Mouse (Mus musculus) kidney, postnatal 25 days (tissue): ENCODE measurements around the gene Ptprg.

Experiments used
- DNase-seq, 2 experiments: peaks; one replicate each; pipeline ENCODE4 v3.0.0; 2021; ENCODE audit warnings: mixed read lengths in 2 of 2

The Ptprg gene

DNA sequence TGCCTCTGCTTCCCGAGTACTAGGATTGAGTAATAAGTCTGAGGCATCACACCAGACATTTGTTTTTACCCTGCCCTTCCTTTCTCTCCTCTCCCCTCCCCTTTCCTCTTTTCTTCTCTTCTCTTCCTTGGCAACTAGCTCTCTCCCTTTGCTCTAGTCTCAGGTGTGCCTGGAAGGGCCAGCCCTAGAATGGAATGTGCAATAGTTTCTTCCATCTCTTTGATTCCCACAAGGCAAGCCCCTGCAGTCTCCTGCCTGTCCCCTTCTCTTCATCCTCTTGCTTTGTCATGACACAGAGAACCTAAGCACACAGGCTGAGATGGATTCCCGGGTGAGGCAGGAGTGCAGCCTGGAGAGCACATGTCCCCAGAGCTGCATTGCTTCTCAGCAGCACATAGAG is 512.4 kb downstream of the Ptprg start:
- no peak for DNase-seq

GRCm38 (mm10) chr14:12069707-12070106 is 516.4 kb downstream of the Ptprg start:
- no peak for DNase-seq

GRCm38 (mm10) chr14:12070361-12070760 is 517.0 kb downstream of the Ptprg start:
- no peak for DNase-seq

GRCm38 (mm10) chr14:12070856-12071465 is 517.6 kb downstream of the Ptprg start:
- DNase-seq = no peak

GRCm38 (mm10) chr14:12072026-12072861 is 518.9 kb downstream of the Ptprg start:
- peak in 1 of 2 experiments; percentile 41 for DNase-seq

GRCm38 (mm10) chr14:12073408-12074107 is 520.2 kb downstream of the Ptprg start:
- DNase-seq = no peak

DNA sequence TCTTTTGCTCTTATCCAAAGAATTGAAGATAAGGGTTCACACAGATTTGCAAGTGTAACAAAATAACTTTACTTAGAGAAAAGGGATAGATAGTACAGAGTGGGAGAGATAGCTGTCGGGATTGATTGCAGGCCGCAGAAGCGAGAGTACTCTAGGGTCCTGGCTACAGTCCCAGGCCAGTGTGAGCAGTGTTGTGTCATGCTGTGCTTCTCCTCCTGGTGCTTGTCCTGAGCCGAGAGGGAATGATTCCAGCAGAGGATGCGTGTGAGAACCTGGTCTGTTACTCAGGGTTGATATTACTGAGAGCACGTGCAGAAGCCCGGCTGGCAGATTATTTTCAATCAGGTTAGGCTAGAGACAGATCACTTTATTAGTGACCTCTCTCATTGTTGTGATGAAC is 523.9 kb downstream of the Ptprg start:
- DNase-seq = no peak

GRCm38 (mm10) chr14:12079250-12079649 is 525.9 kb downstream of the Ptprg start:
- no peak for DNase-seq

GRCm38 (mm10) chr14:12079833-12080401 is 526.6 kb downstream of the Ptprg start:
- no peak for DNase-seq

- DNase-seq = peak in 1 of 2 experiments; percentile 47
Measured at GRCm38 (mm10) chr14:12082131-12082921, 529.0 kb downstream of the Ptprg start.

- DNase-seq = no peak
Measured at GRCm38 (mm10) chr14:12084076-12084475, 530.7 kb downstream of the Ptprg start.

- DNase-seq = no peak
Measured at GRCm38 (mm10) chr14:12085078-12085477, 531.7 kb downstream of the Ptprg start.

- no peak for DNase-seq
Measured at GRCm38 (mm10) chr14:12086167-12086566, 532.8 kb downstream of the Ptprg start.

GRCm38 (mm10) chr14:12089954-12090353 is 536.6 kb downstream of the Ptprg start:
- DNase-seq = no peak

DNA sequence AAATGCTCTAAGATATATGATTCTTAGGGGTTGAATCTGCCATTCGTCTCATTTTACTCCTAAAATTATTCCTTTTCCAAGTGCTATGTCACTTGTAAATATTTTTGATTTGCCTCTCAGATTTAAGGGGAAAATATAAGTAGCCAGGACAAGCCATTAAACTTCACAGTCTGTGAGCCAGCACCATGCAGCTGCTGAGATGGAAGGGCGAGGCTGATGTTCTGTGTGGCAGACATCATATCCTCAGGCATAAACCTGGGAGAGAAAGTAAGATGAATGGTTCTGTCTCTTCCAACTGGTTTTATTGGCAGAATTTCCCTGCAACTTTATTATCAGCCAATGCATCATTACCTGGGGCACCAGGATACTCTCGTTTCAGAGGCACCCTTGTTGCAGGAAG is 538.4 kb downstream of the Ptprg start:
- no peak for DNase-seq

DNA sequence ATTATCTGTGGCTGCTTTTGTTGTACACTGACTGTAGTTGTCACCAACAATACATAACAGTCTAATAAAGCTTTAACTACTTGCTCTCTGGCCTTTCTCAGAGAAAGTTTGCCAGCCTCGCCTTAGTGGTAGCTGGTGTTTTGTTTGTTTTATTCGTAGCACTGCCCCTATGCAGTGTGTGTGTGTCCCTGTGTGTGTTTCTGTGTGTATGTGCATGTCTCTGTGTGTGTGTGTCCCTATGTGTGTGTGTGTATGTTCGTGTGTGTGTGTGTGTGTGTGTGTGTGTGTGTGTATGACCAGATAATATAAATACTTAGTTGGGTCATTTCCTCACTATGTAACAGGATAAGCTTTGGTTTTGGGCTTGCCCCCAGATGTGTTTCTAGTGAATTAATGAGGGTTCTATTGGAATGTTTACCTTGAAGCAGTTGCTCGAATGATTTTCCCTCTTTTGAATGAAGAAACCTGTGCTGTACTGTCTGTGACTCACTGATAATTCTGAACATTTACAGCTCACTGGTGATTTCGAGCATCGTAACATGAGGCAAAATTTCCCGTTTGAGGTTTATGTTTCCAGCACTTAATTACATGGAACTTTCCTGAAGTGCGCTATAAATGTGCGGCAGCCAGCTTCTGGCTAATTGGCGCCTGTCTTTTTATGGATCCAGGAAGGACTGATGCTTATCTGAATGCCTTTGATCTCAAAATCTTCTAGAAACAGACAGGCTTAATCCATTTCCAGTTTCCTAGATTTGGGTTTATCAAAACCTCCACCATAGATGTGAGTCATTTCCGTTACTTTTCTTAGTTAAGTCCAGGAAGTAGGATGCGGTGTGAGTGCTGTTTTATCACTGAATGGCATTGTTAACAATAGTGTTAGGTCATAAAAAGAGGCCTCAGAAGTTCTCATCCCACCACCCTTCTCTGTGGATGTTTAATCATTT is 546.3 kb downstream of the Ptprg start:
- no peak for DNase-seq

DNA sequence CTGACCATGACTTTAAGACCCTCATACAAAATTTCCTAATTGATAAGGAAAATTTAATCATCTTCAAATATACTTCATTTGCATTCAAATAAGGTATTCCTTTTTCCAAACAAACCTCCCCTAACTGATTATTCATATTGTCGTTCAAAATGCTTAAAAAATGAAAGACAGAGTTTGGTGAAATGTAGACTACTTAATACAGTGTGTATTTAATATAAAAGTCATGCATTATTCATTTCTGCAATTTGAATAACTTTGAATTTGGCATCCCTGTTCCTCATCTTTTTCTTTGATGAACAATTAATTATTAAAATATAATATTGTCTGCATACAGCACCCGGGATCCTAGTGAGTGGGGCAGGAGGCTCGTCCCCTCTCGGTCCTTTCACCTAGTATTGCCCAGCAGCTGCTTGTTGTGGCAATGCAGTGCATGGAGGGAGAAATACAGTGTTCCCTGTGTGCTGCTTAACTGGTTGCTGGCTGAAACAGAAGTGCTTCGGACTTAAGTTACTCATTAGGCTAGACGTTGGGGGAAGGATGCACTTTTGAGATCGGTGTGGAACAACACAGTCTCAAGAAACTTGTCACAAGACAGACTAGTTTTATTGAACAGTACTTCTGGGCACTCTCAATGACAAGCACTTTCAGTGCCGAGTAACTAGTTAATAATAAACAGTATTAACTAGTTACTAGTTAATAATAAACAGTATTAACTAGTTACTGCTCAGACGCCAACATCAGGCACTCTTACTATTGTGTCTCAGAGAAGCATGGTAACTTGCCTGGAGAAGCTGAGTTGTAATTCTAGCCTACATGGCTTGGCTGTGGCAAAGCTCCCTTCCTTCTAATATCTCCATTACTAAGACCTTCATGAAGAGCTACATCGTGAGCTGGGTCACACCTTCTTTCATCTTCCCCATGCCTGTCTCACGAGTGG is 549.3 kb downstream of the Ptprg start:
- DNase-seq = peak; percentile 42 to 76

GRCm38 (mm10) chr14:12104297-12105155 is 551.2 kb downstream of the Ptprg start:
- peak in 1 of 2 experiments; percentile 45 for DNase-seq

DNA sequence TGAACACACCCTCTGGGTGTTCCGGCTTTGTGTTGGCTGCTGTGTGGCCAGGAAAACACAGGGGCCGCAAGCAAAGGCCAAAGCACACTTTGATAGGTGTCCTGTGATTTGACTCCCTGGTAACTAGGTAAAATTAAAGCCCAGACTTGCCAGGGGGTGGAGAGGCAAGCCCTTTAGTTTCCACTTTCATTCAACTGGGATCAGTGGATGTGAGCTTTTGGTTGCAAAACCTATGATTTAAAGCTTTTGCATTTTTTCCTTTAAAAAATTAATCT is 551.8 kb downstream of the Ptprg start:
- peak; percentile 46 to 80 for DNase-seq
